Mouse (Mus musculus): ENCODE data around the gene Zkscan7. TPM values are rescaled to one million over a fixed set of nuclear protein-coding genes. Genes with fewer than 3 reads are reported as not detected.
A peak's percentile ranks its signal among the peaks of the same experiment; 100 is the strongest.
"Not testable (repeated sequence)": the region's sequence is repeated elsewhere in the genome, so short reads cannot be mapped to it uniquely, and the experiment has no call there.

The Zkscan7 gene
- polyA plus RNA-seq (2016; fragmentation: Nextera tagmentation; extraction: Ambion mirVana): 2.4 and 3.0 TPM in 2 replicates

- H3K4me3 ChIP-seq: peak within 1 kb of the TSS; percentile 91
- 72% methylated on average over 3 of the region's 3 CpGs for WGBS
- no peak for DNase-seq (ENCODE audit: low spot score)
These were observed at the start of gene Zkscan7 for GRCm38 (mm10) chr9:122885385-122885784. TSS of gene Zkscan7 (plus strand) at chr9:122885685.

GRCm38 (mm10) chr9:122836126-122836525, 49.4 kb upstream of the Zkscan7 start:
- Histone ChIP-seq H3K27ac (no peak overlapping the region), H3K4me3 (no peak overlapping the region), H3K36me3 (peaks cover 6% of the 10 kb centered on the region; the same call in 1 of the 2 replicates), H3K9me3 (no peaks in the 10 kb centered on the region), H3K27me3 (ENCODE audit: insufficient read depth, poor library complexity, severe bottlenecking) (no peaks in the 10 kb centered on the region), H3K4me1 (peaks cover 9% of the 10 kb centered on the region; the same call in 1 of the 2 replicates)
- no peak for DNase-seq (ENCODE audit: low spot score)
- 83% methylated on average over 9 of the region's 9 CpGs for WGBS

More at GRCm38 (mm10) chr9:122885385-122885784, at the start of gene Zkscan7:
- 0 out of 2 replicates have a peak, but pooled peaks cover 5% of the 10 kb centered on the region for H3K36me3 ChIP-seq
- peaks cover 10% of the 10 kb centered on the region; the same call in 1 of the 2 replicates for H3K27me3 ChIP-seq (ENCODE audit: insufficient read depth, poor library complexity, severe bottlenecking)
- 0 out of 2 replicates have a peak, but pooled peaks cover 6% of the 10 kb centered on the region for H3K4me1 ChIP-seq
- H3K9me3 ChIP-seq: no peaks in the 10 kb centered on the region
- peak within 1 kb of the TSS; percentile 91 for H3K27ac ChIP-seq

GRCm38 (mm10) chr9:122836790-122837189, 48.7 kb upstream of the Zkscan7 start:
- peak; percentile 76 for DNase-seq (ENCODE audit: low spot score)
- H3K27me3 ChIP-seq (ENCODE audit: insufficient read depth, poor library complexity, severe bottlenecking): no peaks in the 10 kb centered on the region
- H3K4me1 ChIP-seq: peaks cover 9% of the 10 kb centered on the region; the same call in 1 of the 2 replicates
- no peak overlapping the region for H3K27ac ChIP-seq
- H3K9me3 ChIP-seq: no peaks in the 10 kb centered on the region
- H3K36me3 ChIP-seq: peaks cover 6% of the 10 kb centered on the region; the same call in 1 of the 2 replicates
- 77% methylated on average over 6 of the region's 6 CpGs for WGBS
- no peak overlapping the region for H3K4me3 ChIP-seq

GRCm38 (mm10) chr9:122837216-122837615, 48.3 kb upstream of the Zkscan7 start:
- Histone ChIP-seq H3K27me3 (ENCODE audit: insufficient read depth, poor library complexity, severe bottlenecking) (no peaks in the 10 kb centered on the region), H3K4me1 (peaks cover 9% of the 10 kb centered on the region; the same call in 1 of the 2 replicates), H3K27ac (no peak overlapping the region), H3K36me3 (peaks cover 6% of the 10 kb centered on the region; the same call in 1 of the 2 replicates), H3K9me3 (no peaks in the 10 kb centered on the region), H3K4me3 (no peak overlapping the region)
- DNase-seq (ENCODE audit: low spot score): no peak
- WGBS: 79% methylated on average over 4 of the region's 4 CpGs

- Histone ChIP-seq H3K4me1 (peaks cover 9% of the 10 kb centered on the region; the same call in 1 of the 2 replicates), H3K4me3 (peak overlapping the region; percentile 33; the same call in 1 of the 2 replicates), H3K36me3 (peaks cover 6% of the 10 kb centered on the region; the same call in 1 of the 2 replicates), H3K27ac (0 out of 2 replicates have a peak overlapping the region, but pooled peaks have one; percentile 4), H3K9me3 (no peaks in the 10 kb centered on the region), H3K27me3 (ENCODE audit: insufficient read depth, poor library complexity, severe bottlenecking) (no peaks in the 10 kb centered on the region)
- WGBS: 16% methylated on average over 16 of the region's 16 CpGs
- peak; percentile 77 for DNase-seq (ENCODE audit: low spot score)
These were observed 47.8 kb upstream of the Zkscan7 start for GRCm38 (mm10) chr9:122837680-122838079.

- H3K27me3 ChIP-seq (ENCODE audit: insufficient read depth, poor library complexity, severe bottlenecking): no peaks in the 10 kb centered on the region
- H3K9me3 ChIP-seq: 0 out of 2 replicates have a peak, but pooled peaks cover 3% of the 10 kb centered on the region
- 90% methylated on average over 3 of the region's 3 CpGs for WGBS
- no peaks in the 10 kb centered on the region for H3K4me1 ChIP-seq
- DNase-seq (ENCODE audit: low spot score): no peak
- no peak within 1 kb of the TSS for H3K27ac ChIP-seq
- H3K4me3 ChIP-seq: no peak within 1 kb of the TSS
- H3K36me3 ChIP-seq: peaks cover 6% of the 10 kb centered on the region
These were observed 41.7 kb upstream of the Zkscan7 start, which contains the start of gene Gm35549 for GRCm38 (mm10) chr9:122843760-122844159. TSS of gene Gm35549 (minus strand) at chr9:122844035.

GRCm38 (mm10) chr9:122845621-122846020, 39.9 kb upstream of the Zkscan7 start:
- Histone ChIP-seq H3K4me3 (no peak overlapping the region), H3K27me3 (ENCODE audit: insufficient read depth, poor library complexity, severe bottlenecking) (no peaks in the 10 kb centered on the region), H3K27ac (no peak overlapping the region), H3K4me1 (no peaks in the 10 kb centered on the region), H3K9me3 (0 out of 2 replicates have a peak, but pooled peaks cover 3% of the 10 kb centered on the region), H3K36me3 (peaks cover 24% of the 10 kb centered on the region)
- DNase-seq (ENCODE audit: low spot score): no peak
- WGBS: 79% methylated on average over 3 of the region's 3 CpGs

- no peaks in the 10 kb centered on the region for H3K4me1 ChIP-seq
- H3K4me3 ChIP-seq: no peak overlapping the region
- 0 out of 2 replicates have a peak, but pooled peaks cover 3% of the 10 kb centered on the region for H3K9me3 ChIP-seq
- no peak for DNase-seq (ENCODE audit: low spot score)
- peaks cover 30% of the 10 kb centered on the region for H3K36me3 ChIP-seq
- H3K27me3 ChIP-seq (ENCODE audit: insufficient read depth, poor library complexity, severe bottlenecking): no peaks in the 10 kb centered on the region
- no peak overlapping the region for H3K27ac ChIP-seq
These were observed 39.3 kb upstream of the Zkscan7 start for GRCm38 (mm10) chr9:122846156-122846555.

GRCm38 (mm10) chr9:122847811-122848311, 37.6 kb upstream of the Zkscan7 start:
- peaks cover 47% of the 10 kb centered on the region for H3K36me3 ChIP-seq
- not testable (repeated sequence) for DNase-seq (ENCODE audit: low spot score)

GRCm38 (mm10) chr9:122854526-122854925, 31.0 kb upstream of the Zkscan7 start:
- WGBS: 98% methylated on average over 7 of the region's 7 CpGs
- DNase-seq (ENCODE audit: low spot score): no peak
- no peak overlapping the region for H3K27ac ChIP-seq

More at GRCm38 (mm10) chr9:122847811-122848311, 37.6 kb upstream of the Zkscan7 start:
- WGBS: 87% methylated on average over 7 of the region's 8 CpGs
- H3K27ac ChIP-seq; H3K4me3 ChIP-seq; H3K4me1 ChIP-seq; H3K9me3 ChIP-seq; H3K27me3 ChIP-seq (ENCODE audit: insufficient read depth, poor library complexity, severe bottlenecking): not testable (repeated sequence)

GRCm38 (mm10) chr9:122855141-122855540, 30.3 kb upstream of the Zkscan7 start:
- not testable (repeated sequence) for DNase-seq (ENCODE audit: low spot score); H3K27ac ChIP-seq; H3K27me3 ChIP-seq (ENCODE audit: insufficient read depth, poor library complexity, severe bottlenecking); H3K4me1 ChIP-seq; H3K4me3 ChIP-seq
- H3K36me3 ChIP-seq: peaks cover 98% of the 10 kb centered on the region
- WGBS: 89% methylated on average over 2 of the region's 7 CpGs
- H3K9me3 ChIP-seq: peaks cover 13% of the 10 kb centered on the region

More at GRCm38 (mm10) chr9:122854526-122854925, 31.0 kb upstream of the Zkscan7 start:
- Histone ChIP-seq H3K4me3 (no peak overlapping the region), H3K36me3 (peaks cover 98% of the 10 kb centered on the region), H3K4me1 (no peaks in the 10 kb centered on the region), H3K27me3 (ENCODE audit: insufficient read depth, poor library complexity, severe bottlenecking) (no peaks in the 10 kb centered on the region), H3K9me3 (peaks cover 7% of the 10 kb centered on the region)

GRCm38 (mm10) chr9:122855617-122856016, 29.9 kb upstream of the Zkscan7 start:
- Histone ChIP-seq H3K4me3 (no peak overlapping the region), H3K4me1 (no peaks in the 10 kb centered on the region), H3K27me3 (ENCODE audit: insufficient read depth, poor library complexity, severe bottlenecking) (no peaks in the 10 kb centered on the region), H3K36me3 (peaks cover 98% of the 10 kb centered on the region), H3K9me3 (peaks cover 18% of the 10 kb centered on the region), H3K27ac (no peak overlapping the region)
- WGBS: 95% methylated on average over 4 of the region's 4 CpGs
- no peak for DNase-seq (ENCODE audit: low spot score)

- Histone ChIP-seq H3K4me1 (no peaks in the 10 kb centered on the region), H3K9me3 (peaks cover 18% of the 10 kb centered on the region), H3K36me3 (peaks cover 98% of the 10 kb centered on the region), H3K27ac (no peak overlapping the region), H3K4me3 (no peak overlapping the region), H3K27me3 (ENCODE audit: insufficient read depth, poor library complexity, severe bottlenecking) (no peaks in the 10 kb centered on the region)
- DNase-seq (ENCODE audit: low spot score): no peak
- WGBS: 95% methylated on average over 3 of the region's 3 CpGs
These were observed 28.8 kb upstream of the Zkscan7 start for GRCm38 (mm10) chr9:122856716-122857115.
